Mouse (Mus musculus) forebrain, embryonic 12.5 days (tissue): ENCODE results near the gene Ccdc148. TPM values are rescaled to one million over a fixed set of nuclear protein-coding genes. Genes with fewer than 3 reads are reported as not detected.

Source experiments
- ATAC-seq: fragments of 200-750 bp; cut with Nextera tagmentation; 2 replicates; pipeline ENCODE4 v1.8.0; 2017; ENCODE audit warnings: moderate TSS enrichment; ENCODE audit not compliant: low FRiP score
- H3K27ac ChIP-seq: fragments of 300-500 bp; sonication (generic); 2 replicates; pipeline ENCODE4 v1.5.1; 2016; ENCODE audit warnings: mild to moderate bottlenecking
- H3K27me3 ChIP-seq: fragments of 300-500 bp; sonication (generic); 2 replicates; pipeline ENCODE4 v1.6.1; 2016; ENCODE audit warnings: mild to moderate bottlenecking
- H3K36me3 ChIP-seq: fragments of 300-500 bp; sonication (generic); replicated peaks from 2 replicates; pipeline ENCODE4 v1.6.1; 2016; ENCODE audit warnings: mild to moderate bottlenecking
- H3K4me1 ChIP-seq: fragments of 300-500 bp; sonication (generic); 2 replicates; pipeline ENCODE4 v1.6.1; 2016
- H3K4me2 ChIP-seq: fragments of 300-500 bp; sonication (generic); 2 replicates; pipeline ENCODE4 v1.6.1; 2016; ENCODE audit warnings: mild to moderate bottlenecking, moderate library complexity
- H3K4me3 ChIP-seq: fragments of 300-500 bp; sonication (generic); replicated peaks from 2 replicates; pipeline ENCODE4 v1.5.1; 2016; ENCODE audit warnings: mild to moderate bottlenecking
- H3K9ac ChIP-seq: fragments of 300-500 bp; sonication (generic); 2 replicates; pipeline ENCODE4 v1.6.1; 2016; ENCODE audit warnings: mild to moderate bottlenecking
- H3K9me3 ChIP-seq: fragments of 300-500 bp; sonication (generic); 2 replicates; pipeline ENCODE4 v1.6.1; 2016
- WGBS: fragments of 180-500 bp; shearing (Covaris S2); methylation state at CpG from one replicate; pipeline ENCODE4 v1.1.7; 2016; 5-methylcytosine and 5-hydroxymethylcytosine counted together
- polyA plus RNA-seq: library from polyadenylated mRNA; unstranded; fragments of >200 nt; fragmentation: Nextera tagmentation; extraction: Ambion mirVana; gene quantifications from 2 replicates; pipeline ENCODE4 v1.2.1, GENCODE M21; 2016

Ccdc148 gene
- polyA plus RNA-seq, 1 experiment from 2014 or later, result 2.4 TPM

GRCm38 (mm10) chr2:58948796-58949195 is 211.7 kb downstream of the Ccdc148 start:
- ATAC-seq, result no peak
- WGBS, result 66% methylated on average over 7 of the region's 7 CpGs

DNA sequence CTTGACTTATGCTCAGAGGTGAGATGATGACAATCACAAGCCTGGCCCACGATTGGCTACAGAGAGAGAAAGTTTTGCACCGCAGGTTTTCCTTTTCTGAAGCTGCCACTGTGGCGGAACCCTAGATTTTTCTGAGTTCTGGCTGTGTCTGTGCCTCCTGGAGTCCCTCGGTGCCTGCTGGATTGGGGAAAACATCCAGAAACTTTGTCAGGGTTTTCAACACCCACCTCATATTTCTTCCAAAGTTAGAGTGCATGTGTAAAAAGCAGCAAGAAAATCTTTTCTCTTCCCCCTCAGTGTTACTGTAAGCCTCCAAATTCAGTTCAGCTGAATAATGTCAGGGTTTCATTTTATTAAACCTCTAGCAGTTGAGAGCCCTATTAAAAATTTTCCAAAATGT is 219.1 kb downstream of the Ccdc148 start:
- no peaks in the 10 kb centered on the region for H3K27me3 ChIP-seq
- ATAC-seq, result no peak
- no peak overlapping the region for H3K4me3 ChIP-seq
- no peaks in the 10 kb centered on the region for H3K36me3 ChIP-seq
- H3K27ac ChIP-seq, result no peak overlapping the region
- H3K9ac ChIP-seq, result no peak overlapping the region
- no peak overlapping the region for H3K4me2 ChIP-seq
- WGBS, result 89% methylated on average over 4 of the region's 4 CpGs
- H3K4me1 ChIP-seq, result no peaks in the 10 kb centered on the region
- no peaks in the 10 kb centered on the region for H3K9me3 ChIP-seq

More at GRCm38 (mm10) chr2:58948796-58949195, 211.7 kb downstream of the Ccdc148 start:
- H3K27ac ChIP-seq, result no peak overlapping the region
- no peaks in the 10 kb centered on the region for H3K36me3 ChIP-seq
- no peak overlapping the region for H3K9ac ChIP-seq
- no peaks in the 10 kb centered on the region for H3K9me3 ChIP-seq
- no peaks in the 10 kb centered on the region for H3K27me3 ChIP-seq
- H3K4me3 ChIP-seq, result no peak overlapping the region
- H3K4me2 ChIP-seq, result no peak overlapping the region
- H3K4me1 ChIP-seq, result no peaks in the 10 kb centered on the region

- Histone ChIP-seq H3K9ac (no peak overlapping the region), H3K36me3 (no peaks in the 10 kb centered on the region), H3K4me2 (no peak overlapping the region), H3K27ac (no peak overlapping the region), H3K4me3 (no peak overlapping the region), H3K27me3 (no peaks in the 10 kb centered on the region), H3K9me3 (no peaks in the 10 kb centered on the region), H3K4me1 (no peaks in the 10 kb centered on the region)
- no peak for ATAC-seq
- 96% methylated on average over 2 of the region's 2 CpGs for WGBS
Observed at GRCm38 (mm10) chr2:58925551-58925950, 234.9 kb downstream of the Ccdc148 start.

GRCm38 (mm10) chr2:58918351-58918750 is 242.1 kb downstream of the Ccdc148 start:
- H3K4me2 ChIP-seq, result no peak overlapping the region
- no peak for ATAC-seq
- no peaks in the 10 kb centered on the region for H3K9me3 ChIP-seq
- 46% methylated on average over 4 of the region's 4 CpGs for WGBS
- H3K27ac ChIP-seq, result no peak overlapping the region
- no peak overlapping the region for H3K4me3 ChIP-seq
- H3K4me1 ChIP-seq, result no peaks in the 10 kb centered on the region
- H3K9ac ChIP-seq, result no peak overlapping the region
- no peaks in the 10 kb centered on the region for H3K36me3 ChIP-seq
- no peaks in the 10 kb centered on the region for H3K27me3 ChIP-seq

DNA sequence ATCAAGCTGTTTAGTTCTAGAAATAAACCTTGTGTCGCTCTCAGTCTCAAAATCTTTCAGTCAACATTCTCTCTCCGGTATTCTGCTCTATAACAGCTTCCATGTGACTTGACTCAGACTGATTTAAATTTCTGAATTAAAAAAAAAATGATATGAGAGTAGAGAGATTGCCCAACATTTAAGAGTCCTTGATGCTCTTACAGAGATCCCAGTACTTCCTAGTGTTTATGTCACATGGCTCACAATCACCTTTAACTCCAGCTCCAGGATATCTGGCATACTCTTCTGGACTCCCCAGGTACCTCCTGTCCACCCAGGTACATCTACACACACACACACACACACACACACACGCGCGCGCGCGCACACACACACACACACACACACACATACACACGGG is 248.1 kb downstream of the Ccdc148 start:
- no peak for ATAC-seq
- 0 out of 2 replicates have a peak, but pooled peaks cover 6% of the 10 kb centered on the region for H3K9me3 ChIP-seq
- no peaks in the 10 kb centered on the region for H3K27me3 ChIP-seq
- H3K9ac ChIP-seq, result no peak overlapping the region
- H3K4me1 ChIP-seq, result no peaks in the 10 kb centered on the region
- H3K36me3 ChIP-seq, result no peaks in the 10 kb centered on the region
- H3K4me3 ChIP-seq, result no peak overlapping the region
- WGBS, result 96% methylated on average over 9 of the region's 9 CpGs
- H3K4me2 ChIP-seq, result no peak overlapping the region
- no peak overlapping the region for H3K27ac ChIP-seq

- no peak for ATAC-seq
- Histone ChIP-seq H3K4me1 (no peaks in the 10 kb centered on the region; the same call in 1 of the 2 replicates), H3K9ac (no peak overlapping the region), H3K9me3 (no peaks in the 10 kb centered on the region), H3K27ac (no peak overlapping the region), H3K36me3 (no peaks in the 10 kb centered on the region), H3K4me2 (no peak overlapping the region), H3K4me3 (no peak overlapping the region), H3K27me3 (no peaks in the 10 kb centered on the region)
- WGBS, result 78% methylated on average over 14 of the region's 14 CpGs
Observed at GRCm38 (mm10) chr2:58906814-58907516, 253.5 kb downstream of the Ccdc148 start.

GRCm38 (mm10) chr2:58905057-58905456 is 255.4 kb downstream of the Ccdc148 start:
- 69% methylated on average over 4 of the region's 4 CpGs for WGBS
- no peak overlapping the region for H3K27ac ChIP-seq
- H3K4me3 ChIP-seq, result no peak overlapping the region
- no peak for ATAC-seq
- no peaks in the 10 kb centered on the region for H3K36me3 ChIP-seq
- H3K4me2 ChIP-seq, result no peak overlapping the region
- H3K4me1 ChIP-seq, result no peaks in the 10 kb centered on the region; the same call in 1 of the 2 replicates
- no peak overlapping the region for H3K9ac ChIP-seq
- no peaks in the 10 kb centered on the region for H3K27me3 ChIP-seq
- no peaks in the 10 kb centered on the region for H3K9me3 ChIP-seq

DNA sequence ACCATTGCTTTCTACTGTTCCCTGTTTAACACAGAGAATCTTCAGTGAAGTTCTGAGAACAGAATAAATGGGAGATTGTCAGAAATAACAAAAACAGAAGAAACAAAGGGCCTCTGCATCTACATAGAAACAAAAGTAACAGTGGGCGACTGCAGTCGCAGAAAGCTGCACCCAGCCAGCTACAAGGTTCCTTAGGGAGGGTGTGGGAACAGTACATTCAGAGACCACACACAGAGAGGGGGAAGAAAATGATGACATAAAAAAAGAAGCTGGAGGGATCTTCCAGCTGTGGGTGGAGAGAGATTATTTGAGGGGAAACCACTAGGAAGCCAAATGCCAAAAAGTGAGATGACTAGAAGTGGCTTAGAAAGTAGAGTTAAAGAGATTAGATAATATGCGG is 280.6 kb downstream of the Ccdc148 start:
- Histone ChIP-seq H3K4me2 (no peak overlapping the region), H3K4me3 (no peak overlapping the region), H3K4me1 (no peaks in the 10 kb centered on the region; the same call in 1 of the 2 replicates), H3K27me3 (no peaks in the 10 kb centered on the region), H3K9me3 (no peaks in the 10 kb centered on the region), H3K36me3 (no peaks in the 10 kb centered on the region), H3K27ac (no peak overlapping the region), H3K9ac (no peak overlapping the region)
- WGBS, result 49% methylated on average over 3 of the region's 3 CpGs
- no peak for ATAC-seq

DNA sequence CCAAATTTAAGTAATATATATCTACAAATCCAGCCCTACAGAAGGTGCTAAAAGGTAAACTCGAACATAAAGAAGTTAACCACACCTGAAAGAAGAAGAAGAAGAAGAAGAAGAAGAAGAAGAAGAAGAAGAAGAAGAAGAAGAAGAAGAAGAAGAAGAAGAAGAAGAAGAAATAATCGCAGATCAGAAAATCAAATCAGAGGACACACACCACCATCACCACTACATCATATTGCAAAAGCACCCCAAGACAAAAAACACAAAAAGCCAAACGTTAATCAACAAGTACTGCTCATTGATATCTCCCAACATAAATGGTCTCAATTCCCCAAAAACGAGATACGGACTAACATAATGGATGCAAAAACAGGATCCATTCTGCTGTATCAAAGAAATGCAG is 301.3 kb downstream of the Ccdc148 start, which contains the start of gene Gm11099:
Gene Gm11099, plus strand, starts transcription at position 301 of the 400 bp plus-strand sequence.
- ATAC-seq, result no peak
- H3K27me3 ChIP-seq, result no peaks in the 10 kb centered on the region
- WGBS, result 88% methylated on average over 5 of the region's 5 CpGs
- H3K36me3 ChIP-seq, result no peaks in the 10 kb centered on the region
- H3K4me2 ChIP-seq, result no peak within 1 kb of the TSS
- H3K9me3 ChIP-seq, result no peaks in the 10 kb centered on the region
- no peaks in the 10 kb centered on the region for H3K4me1 ChIP-seq
- no peak within 1 kb of the TSS for H3K9ac ChIP-seq
- no peak within 1 kb of the TSS for H3K27ac ChIP-seq
- H3K4me3 ChIP-seq, result no peak within 1 kb of the TSS

DNA sequence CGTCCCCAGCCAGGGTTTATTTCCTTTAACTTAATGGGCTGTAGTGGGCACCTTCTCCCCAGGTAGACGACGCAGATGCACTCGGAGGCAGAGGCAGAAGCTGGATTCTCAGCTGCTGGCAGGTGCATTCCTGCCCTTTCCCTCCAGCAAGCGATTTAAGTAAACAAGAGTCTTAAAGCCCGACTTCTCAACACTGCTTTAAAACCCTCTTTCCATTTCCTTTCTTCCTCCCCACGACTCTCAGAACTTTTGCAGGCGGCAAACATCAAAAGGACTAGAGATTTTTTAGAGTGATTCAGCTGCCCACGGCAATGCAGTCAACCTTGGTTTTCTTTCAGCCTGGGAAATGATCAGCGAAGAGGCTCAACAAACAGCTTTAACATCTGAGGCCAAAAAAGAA is 316.0 kb downstream of the Ccdc148 start:
- Histone ChIP-seq H3K4me2 (no peak overlapping the region), H3K9ac (no peak overlapping the region), H3K4me1 (no peaks in the 10 kb centered on the region; the same call in 1 of the 2 replicates), H3K27ac (no peak overlapping the region), H3K4me3 (no peak overlapping the region), H3K27me3 (no peaks in the 10 kb centered on the region), H3K9me3 (no peaks in the 10 kb centered on the region), H3K36me3 (no peaks in the 10 kb centered on the region)
- WGBS, result 54% methylated on average over 10 of the region's 10 CpGs
- ATAC-seq, result no peak

GRCm38 (mm10) chr2:58842443-58842842 is 318.0 kb downstream of the Ccdc148 start:
- Histone ChIP-seq H3K36me3 (no peaks in the 10 kb centered on the region), H3K27me3 (no peaks in the 10 kb centered on the region), H3K4me3 (no peak overlapping the region), H3K4me2 (no peak overlapping the region), H3K4me1 (0 out of 2 replicates have a peak, but pooled peaks cover 4% of the 10 kb centered on the region), H3K27ac (no peak overlapping the region), H3K9ac (no peak overlapping the region), H3K9me3 (no peaks in the 10 kb centered on the region)
- no peak for ATAC-seq
- WGBS, result 89% methylated on average over 4 of the region's 4 CpGs

GRCm38 (mm10) chr2:58841021-58841420 is 319.5 kb downstream of the Ccdc148 start:
- Histone ChIP-seq H3K27me3 (no peaks in the 10 kb centered on the region), H3K9ac (no peak overlapping the region), H3K4me2 (no peak overlapping the region), H3K4me1 (0 out of 2 replicates have a peak, but pooled peaks cover 4% of the 10 kb centered on the region), H3K27ac (no peak overlapping the region), H3K4me3 (no peak overlapping the region), H3K36me3 (no peaks in the 10 kb centered on the region), H3K9me3 (no peaks in the 10 kb centered on the region)
- 80% methylated on average over 3 of the region's 3 CpGs for WGBS
- no peak for ATAC-seq
